In the genomic region with DNA sequence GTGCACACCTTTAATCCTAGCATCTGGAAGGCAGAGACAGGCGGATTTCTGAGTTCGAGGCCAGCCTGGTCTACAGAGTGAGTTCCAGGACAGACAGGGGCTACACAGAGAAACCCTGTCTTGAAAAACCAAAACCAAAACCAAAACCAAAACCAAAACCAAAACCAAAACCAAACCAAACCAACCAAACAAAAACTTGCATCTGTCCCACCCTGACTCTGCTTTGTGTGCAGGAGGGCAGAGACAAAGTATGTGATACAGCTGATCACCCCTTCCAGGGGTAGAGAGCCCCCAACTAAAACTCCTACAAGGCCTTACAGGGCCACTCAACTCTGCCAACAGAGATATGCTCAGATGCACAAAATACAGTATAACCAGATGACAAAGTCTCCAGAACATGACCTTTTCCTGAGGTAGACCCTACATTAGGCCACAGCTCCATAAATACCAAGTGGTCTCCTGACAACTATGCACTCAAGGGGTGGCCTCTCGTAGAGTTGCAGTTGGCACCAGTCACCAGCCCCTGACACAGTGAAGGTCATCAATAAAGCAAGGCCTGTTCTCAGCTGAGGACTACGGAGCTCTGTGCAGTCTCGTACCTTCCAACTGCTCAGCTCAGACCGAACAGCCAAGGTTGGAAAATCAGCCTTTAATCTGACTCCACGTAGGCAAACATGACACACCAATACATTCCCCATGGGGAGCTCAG, we compare ENCODE assay signal across 22 mouse cellular contexts. TPM values are rescaled to one million over a fixed set of nuclear protein-coding genes. Genes with fewer than 3 reads are reported as not detected.
DNase-seq lines count a peak whose midpoint lies in the region; ATAC-seq and TF ChIP-seq lines count a peak whose summit lies in the region.
"Had no signal": no experiment of that assay in that cellular context is flagged by ENCODE, and none has a peak within 500 bp of the region (broad histone marks: within the 10 kb centered on the region; RNA-seq: fewer than 3 reads in every experiment).

No protein-coding gene starts in this region.

- 90% methylated on average over 7 of the region's 7 CpGs for WGBS in forebrain, embryonic 15.5 days

- no peaks in the 10 kb centered on the region for H3K36me3 ChIP-seq in forebrain, embryonic 15.5 days

- TF ChIP-seq CTCF in gastrocnemius, adult 2 months (IDR thresholded peaks at IDR 0.05), result no peak
- TF ChIP-seq CTCF in layer of hippocampus, adult 2 months (conservative IDR thresholded peaks at IDR 0.05), result no peak

- no peaks in the 10 kb centered on the region for H3K27me3 ChIP-seq in forebrain, embryonic 15.5 days
- H3K27me3 ChIP-seq: limb, embryonic 12.5 days; liver, embryonic 15.5 days had no signal

- no peak overlapping the region for H3K4me2 ChIP-seq in forebrain, embryonic 15.5 days (replicated peaks)
- H3K4me2 ChIP-seq: heart, embryonic 11.5 days; limb, embryonic 12.5 days; liver, embryonic 15.5 days had no signal

- peak; percentile 78 for ATAC-seq in activated CD4-positive, CD25-positive, alpha-beta regulatory T cell, adult 4 months
- peak; percentile 78 for ATAC-seq in inflammation-experienced regulatory T-cells, adult 6 months
- no peak for ATAC-seq in forebrain, embryonic 15.5 days (replicated peaks)
- ATAC-seq: forebrain, embryonic 14.5 days had no signal

- peak overlapping the region; percentile 21 for H3K27ac ChIP-seq in gastrocnemius, adult 2 months
- H3K27ac ChIP-seq in layer of hippocampus, adult 2 months, result peak overlapping the region; percentile 7; the same call in 1 of the 2 replicates
- no peak overlapping the region for H3K27ac ChIP-seq in forebrain, embryonic 15.5 days (replicated peaks)
- H3K27ac ChIP-seq: limb, embryonic 12.5 days; liver, embryonic 15.5 days had no signal

- intact Hi-C loops in gastrocnemius, adult 2 months (cut with DNase I), result no loop called here

- no peaks in the 10 kb centered on the region for H3K9me3 ChIP-seq in forebrain, embryonic 15.5 days
- H3K9me3 ChIP-seq: G1E; limb, embryonic 12.5 days; liver, embryonic 15.5 days had no signal

- DNase-seq in gastrocnemius, adult 2 months, result no peak
- no peak for DNase-seq in gastrocnemius, adult 8-10 months (ENCODE audit: low spot score in 2 of 2)
- no peak for DNase-seq in layer of hippocampus, adult 2 months (ENCODE audit: low spot score in 2 of 2)
- DNase-seq in layer of hippocampus, adult 11-12 months (ENCODE audit: low spot score), result no peak
- DNase-seq: cerebellum, adult 9-11 months; embryo, embryonic 11 days; heart, postnatal 4 days; kidney, postnatal 14 days; lung, postnatal 14 days; right cerebral cortex, adult 18-20 months had no signal

- H3K4me3 ChIP-seq in gastrocnemius, adult 2 months, result no peak overlapping the region
- H3K4me3 ChIP-seq in layer of hippocampus, adult 2 months, result no peak overlapping the region
- no peak overlapping the region for H3K4me3 ChIP-seq in forebrain, embryonic 15.5 days
- H3K4me3 ChIP-seq: limb, embryonic 12.5 days; liver, embryonic 15.5 days had no signal

- no peak overlapping the region for H3K9ac ChIP-seq in forebrain, embryonic 15.5 days (replicated peaks)
- H3K9ac ChIP-seq: limb, embryonic 12.5 days; liver, embryonic 15.5 days had no signal

- H3K4me1 ChIP-seq in forebrain, embryonic 15.5 days, result no peaks in the 10 kb centered on the region

RNA-seq across cellular contexts. Expression of a gene that starts 18.9 kb away (rescaled TPM):
- total RNA-seq in gastrocnemius, adult 2 months (2021), result 10 to 100 TPM; 33.0 to 55.3 TPM
- total RNA-seq in gastrocnemius, adult 8-10 months (2022), result 10 to 100 TPM; 21.1 to 36.7 (median 29.5) TPM
- 10 to 100 TPM; 52.6 to 56.3 TPM for total RNA-seq in layer of hippocampus, adult 2 months (2021)
- polyA plus RNA-seq in activated CD4-positive, CD25-positive, alpha-beta regulatory T cell, adult 4 months (2017; shearing (Covaris generic)), result 10 to 100 TPM; 34.6 to 36.9 TPM
- 10 to 100 TPM; 28.4 to 43.0 (median 33.7) TPM for polyA plus RNA-seq in inflammation-experienced regulatory T-cells, adult 6 months (2017; shearing (Covaris generic))
- polyA plus RNA-seq in forebrain, embryonic 15.5 days (2015; fragmentation: Nextera tagmentation; extraction: Ambion mirVana), result 18.1 and 18.5 TPM in 2 replicates

RNA-seq across cellular contexts. Expression of a gene that starts 40.7 kb away (rescaled TPM):
- not detected for total RNA-seq in gastrocnemius, adult 2 months (2021)
- not detected for total RNA-seq in gastrocnemius, adult 8-10 months (2022)
- not detected for total RNA-seq in layer of hippocampus, adult 2 months (2021)
- polyA plus RNA-seq in activated CD4-positive, CD25-positive, alpha-beta regulatory T cell, adult 4 months (2017; shearing (Covaris generic)), result not detected
- not detected for polyA plus RNA-seq in inflammation-experienced regulatory T-cells, adult 6 months (2017; shearing (Covaris generic))
- not detected in 2 replicates for polyA plus RNA-seq in forebrain, embryonic 15.5 days (2015; fragmentation: Nextera tagmentation; extraction: Ambion mirVana)
- total RNA-seq: G1E; heart, postnatal 4 days; layer of hippocampus, postnatal 10 days had no signal
- polyA plus RNA-seq: C2C12; forebrain, embryonic 14.5 days; G1E; heart, embryonic 11.5 days; limb, embryonic 12.5 days; liver, embryonic 15.5 days; neural tube, embryonic 11.5 days; thymus, postnatal 0 days had no signal
